Mouse (Mus musculus) heart, embryonic 16.5 days (tissue): ENCODE data around the gene Mgea5. TPM values are rescaled to one million over a fixed set of nuclear protein-coding genes. Genes with fewer than 3 reads are reported as not detected.

Experiments
- ATAC-seq: fragments of 200-750 bp; cut with Nextera tagmentation; replicated peaks from 2 replicates; pipeline ENCODE4 v1.8.0; 2017; ENCODE audit warnings: moderate number of reproducible peaks; ENCODE audit not compliant: insufficient read depth, low FRiP score; ENCODE audit errors: extremely low read depth
- H3K27ac ChIP-seq: fragments of 300-500 bp; sonication (generic); 2 replicates; pipeline ENCODE4 v1.5.1; 2014; ENCODE audit warnings: mild to moderate bottlenecking, low read length, control low read depth, moderate library complexity
- H3K27me3 ChIP-seq: fragments of 300-500 bp; sonication (generic); 2 replicates; pipeline ENCODE4 v1.6.1; 2014; ENCODE audit warnings: low read length, mixed read lengths; ENCODE audit not compliant: control insufficient read depth, insufficient read depth
- H3K36me3 ChIP-seq: fragments of 300-500 bp; sonication (generic); 2 replicates; pipeline ENCODE4 v1.6.1; 2014; ENCODE audit not compliant: control insufficient read depth, insufficient read depth
- H3K4me1 ChIP-seq: fragments of 300-500 bp; sonication (generic); 2 replicates; pipeline ENCODE4 v1.6.1; 2014; ENCODE audit warnings: low read length, mixed read lengths; ENCODE audit not compliant: control insufficient read depth, insufficient read depth
- H3K4me2 ChIP-seq: fragments of 300-500 bp; sonication (generic); 2 replicates; pipeline ENCODE4 v1.6.1; 2014; ENCODE audit warnings: low read depth, mild to moderate bottlenecking, control low read depth, low read length
- H3K4me3 ChIP-seq: fragments of 300-500 bp; sonication (generic); 2 replicates; pipeline ENCODE4 v1.5.1; 2014; ENCODE audit warnings: mild to moderate bottlenecking, control low read depth, low read length
- H3K9ac ChIP-seq: fragments of 300-500 bp; sonication (generic); 2 replicates; pipeline ENCODE4 v1.6.1; 2014; ENCODE audit warnings: low read length, control low read depth
- H3K9me3 ChIP-seq: fragments of 300-500 bp; sonication (generic); replicated peaks from 2 replicates; pipeline ENCODE4 v1.6.1; 2016; ENCODE audit warnings: low read length; ENCODE audit not compliant: control insufficient read depth
- WGBS: fragments of 180-500 bp; shearing (Covaris S2); extraction: QIAGEN DNeasy Blood & Tissue Kit; methylation state at CpG from one replicate; pipeline ENCODE4 v1.1.7; 2014; 5-methylcytosine and 5-hydroxymethylcytosine counted together
- polyA plus RNA-seq: library from polyadenylated mRNA; unstranded; fragments of >200 nt; fragmentation: Nextera tagmentation; extraction: Ambion mirVana; gene quantifications from 2 replicates; pipeline ENCODE4 v1.2.1, GENCODE M21; 2015

Gene Mgea5
- polyA plus RNA-seq, 1 experiment from 2014 or later = 33.7 TPM

DNA sequence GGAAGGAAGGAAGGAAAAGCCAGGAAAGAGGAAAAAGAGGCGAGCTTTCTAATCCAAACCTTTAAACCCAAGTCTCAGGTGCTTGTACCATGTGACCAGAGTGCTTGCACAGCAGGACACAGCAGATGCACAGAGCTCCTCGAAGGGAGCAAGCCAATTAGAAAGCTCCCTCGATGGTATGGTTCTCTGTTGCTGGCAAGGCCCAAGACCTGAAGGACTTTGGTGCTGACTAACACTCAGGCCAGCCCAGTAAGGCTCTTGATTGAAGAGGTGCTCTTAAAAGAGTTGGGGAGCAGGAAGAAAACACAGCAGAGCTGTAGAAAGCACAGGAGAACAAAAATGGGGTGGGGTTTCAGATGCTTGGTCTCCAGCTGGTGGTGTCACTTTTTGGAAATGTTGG is 74.9 kb downstream of the Mgea5 start:
- H3K27ac ChIP-seq = no peak overlapping the region
- H3K4me2 ChIP-seq = no peak overlapping the region
- H3K36me3 ChIP-seq = no peaks in the 10 kb centered on the region
- no peak for ATAC-seq
- H3K27me3 ChIP-seq = no peaks in the 10 kb centered on the region
- H3K4me1 ChIP-seq = no peaks in the 10 kb centered on the region
- no peak overlapping the region for H3K9ac ChIP-seq
- H3K9me3 ChIP-seq = no peaks in the 10 kb centered on the region
- H3K4me3 ChIP-seq = no peak overlapping the region
- WGBS = 73% methylated on average over 3 of the region's 3 CpGs

Other genes with a start within 250 kb of the Mgea5 start
- 13.4 and 14.5 TPM in 2 replicates for gene Poll, start 223.3 kb downstream of the Mgea5 start, polyA plus RNA-seq
- 32.0 and 33.8 TPM in 2 replicates for gene Gm17018, start 223.2 kb downstream of the Mgea5 start, polyA plus RNA-seq
- 4.5 and 7.1 TPM in 2 replicates for gene Fbxw4, start 123.5 kb downstream of the Mgea5 start, polyA plus RNA-seq
- 0.12 and 0.47 TPM in 2 replicates for gene Fgf8, start 40.9 kb downstream of the Mgea5 start, polyA plus RNA-seq
- gene Npm3, start 34.2 kb downstream of the Mgea5 start, polyA plus RNA-seq = 9.0 and 9.2 TPM in 2 replicates
- 16.6 and 17.9 TPM in 2 replicates for gene Kcnip2, start 32.2 kb upstream of the Mgea5 start, polyA plus RNA-seq
- 14.8 and 15.3 TPM in 2 replicates for gene Armh3, start 214.7 kb upstream of the Mgea5 start, polyA plus RNA-seq
- gene Hps6, start 219.7 kb upstream of the Mgea5 start, polyA plus RNA-seq = 7.4 and 8.5 TPM in 2 replicates